Mouse (Mus musculus) monocyte, adult 2 months (primary cell): ENCODE data around the gene Slc7a7.
"Not testable (repeated sequence)": the region's sequence is repeated elsewhere in the genome, so short reads cannot be mapped to it uniquely, and the experiment has no call there.

Experiments
- DNase-seq, 2 experiments: peaks; one replicate each; pipeline ENCODE4 v3.0.0; 2022; ENCODE audit warnings: low spot score in 2 of 2, low read depth in 1 of 2

Slc7a7 gene

GRCm38 (mm10) chr14:54379571-54379970 lies 38.0 kb downstream of the Slc7a7 start:
- no peak for DNase-seq

GRCm38 (mm10) chr14:54377166-54377565 lies 40.4 kb downstream of the Slc7a7 start:
- DNase-seq: no peak

GRCm38 (mm10) chr14:54375916-54376315 lies 41.7 kb downstream of the Slc7a7 start:
- no peak for DNase-seq

GRCm38 (mm10) chr14:54372923-54373322 lies 44.7 kb downstream of the Slc7a7 start:
- DNase-seq: no peak

GRCm38 (mm10) chr14:54371460-54371859 lies 46.1 kb downstream of the Slc7a7 start:
- DNase-seq: no peak

- DNase-seq: no peak
These were observed 47.0 kb downstream of the Slc7a7 start for GRCm38 (mm10) chr14:54370595-54370994.

- no peak for DNase-seq
These were observed 48.2 kb downstream of the Slc7a7 start for GRCm38 (mm10) chr14:54369372-54369771.

- DNase-seq: no peak
These were observed 50.0 kb downstream of the Slc7a7 start for GRCm38 (mm10) chr14:54367429-54368060.

- DNase-seq: no peak
These were observed 51.0 kb downstream of the Slc7a7 start for GRCm38 (mm10) chr14:54366581-54366980.

GRCm38 (mm10) chr14:54365026-54365645 lies 52.4 kb downstream of the Slc7a7 start:
- no peak for DNase-seq

GRCm38 (mm10) chr14:54363156-54363555 lies 54.4 kb downstream of the Slc7a7 start:
- no peak for DNase-seq

- peak; percentile 87 to 94 for DNase-seq
These were observed 56.8 kb downstream of the Slc7a7 start, which contains the start of gene Oxa1l for GRCm38 (mm10) chr14:54360577-54361340. Gene Oxa1l (plus strand): TSS chr14:54360834.

GRCm38 (mm10) chr14:54354406-54354805 lies 63.2 kb downstream of the Slc7a7 start:
- no peak for DNase-seq

- DNase-seq: no peak
These were observed 65.3 kb downstream of the Slc7a7 start for GRCm38 (mm10) chr14:54352314-54352713.

- DNase-seq: not testable (repeated sequence)
These were observed 66.6 kb downstream of the Slc7a7 start for GRCm38 (mm10) chr14:54350773-54351541.

- DNase-seq: not testable (repeated sequence)
These were observed 75.8 kb downstream of the Slc7a7 start for GRCm38 (mm10) chr14:54341807-54342206.

- no peak for DNase-seq
These were observed 76.7 kb downstream of the Slc7a7 start for GRCm38 (mm10) chr14:54340836-54341235.

GRCm38 (mm10) chr14:54333452-54334189 lies 84.0 kb downstream of the Slc7a7 start:
- no peak for DNase-seq

- no peak for DNase-seq
These were observed 85.2 kb downstream of the Slc7a7 start for GRCm38 (mm10) chr14:54332176-54333074.

GRCm38 (mm10) chr14:54331178-54331577 lies 86.4 kb downstream of the Slc7a7 start:
- DNase-seq: no peak
